Mouse (Mus musculus): Measurements from ENCODE around the gene Zfp341.

Gene Zfp341

DNA sequence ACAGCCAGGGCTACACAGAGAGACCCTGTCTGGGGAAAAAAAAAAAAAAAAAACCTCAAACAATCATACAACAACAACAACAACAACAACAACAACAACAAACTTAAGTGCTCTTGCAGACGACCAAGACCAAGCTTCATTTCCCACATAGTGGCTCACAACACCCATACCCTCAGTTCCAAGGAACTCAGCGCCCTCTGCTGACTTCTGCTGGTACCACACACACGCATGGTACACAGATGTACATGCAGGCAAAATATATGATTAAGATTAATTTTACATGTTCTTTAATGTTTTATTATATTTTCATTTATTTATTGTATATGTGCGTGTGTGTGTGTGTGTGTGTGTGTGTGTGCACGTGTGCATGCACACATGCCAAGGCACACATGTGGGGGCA is 26.7 kb upstream of the Zfp341 start:
- no peak for DNase-seq (ENCODE audit: low read depth, low spot score)

- no peak for DNase-seq (ENCODE audit: low read depth, low spot score)
Observed at GRCm38 (mm10) chr2:154589051-154589450, 24.0 kb upstream of the Zfp341 start.

- DNase-seq (ENCODE audit: low read depth, low spot score), result no peak
Observed at GRCm38 (mm10) chr2:154591239-154591638, 21.9 kb upstream of the Zfp341 start.

- no peak for DNase-seq (ENCODE audit: low read depth, low spot score)
Observed at GRCm38 (mm10) chr2:154593025-154593424, 20.1 kb upstream of the Zfp341 start.

DNA sequence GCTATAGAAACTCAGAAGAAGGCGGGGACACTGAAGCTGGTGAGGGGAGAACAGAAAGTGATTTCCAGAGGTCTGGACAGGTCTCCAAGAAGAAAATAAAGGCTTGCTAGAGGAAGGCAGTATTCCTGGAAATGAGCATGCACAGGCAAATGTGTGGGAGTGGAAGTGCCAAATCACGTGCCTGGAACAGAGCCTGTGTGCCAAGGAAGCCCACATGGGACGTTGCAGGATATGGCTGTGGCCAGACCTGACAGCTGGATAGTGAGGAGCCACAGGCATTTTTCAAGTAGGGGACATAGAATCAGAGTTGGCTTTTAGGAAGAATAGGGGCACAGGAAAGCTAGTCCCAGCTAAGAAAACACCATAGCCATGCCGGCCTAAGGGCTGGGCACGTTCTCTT is 17.3 kb upstream of the Zfp341 start:
- no peak for DNase-seq (ENCODE audit: low read depth, low spot score)

- no peak for DNase-seq (ENCODE audit: low read depth, low spot score)
Observed at GRCm38 (mm10) chr2:154597399-154597798, 15.7 kb upstream of the Zfp341 start.

GRCm38 (mm10) chr2:154600586-154600985 is 12.5 kb upstream of the Zfp341 start:
- DNase-seq (ENCODE audit: low read depth, low spot score), result no peak

- DNase-seq (ENCODE audit: low read depth, low spot score), result no peak
Observed at GRCm38 (mm10) chr2:154601324-154601723, 11.8 kb upstream of the Zfp341 start.

- DNase-seq (ENCODE audit: low read depth, low spot score), result no peak
Observed at GRCm38 (mm10) chr2:154603007-154603637, 10.0 kb upstream of the Zfp341 start.

- peak; percentile 94 for DNase-seq (ENCODE audit: low read depth, low spot score)
Observed at GRCm38 (mm10) chr2:154603638-154604153, 9.4 kb upstream of the Zfp341 start, which contains the start of gene Pxmp4. Gene Pxmp4 (minus strand): TSS chr2:154603708.

GRCm38 (mm10) chr2:154604156-154604555 is 8.9 kb upstream of the Zfp341 start:
- DNase-seq (ENCODE audit: low read depth, low spot score), result no peak

DNA sequence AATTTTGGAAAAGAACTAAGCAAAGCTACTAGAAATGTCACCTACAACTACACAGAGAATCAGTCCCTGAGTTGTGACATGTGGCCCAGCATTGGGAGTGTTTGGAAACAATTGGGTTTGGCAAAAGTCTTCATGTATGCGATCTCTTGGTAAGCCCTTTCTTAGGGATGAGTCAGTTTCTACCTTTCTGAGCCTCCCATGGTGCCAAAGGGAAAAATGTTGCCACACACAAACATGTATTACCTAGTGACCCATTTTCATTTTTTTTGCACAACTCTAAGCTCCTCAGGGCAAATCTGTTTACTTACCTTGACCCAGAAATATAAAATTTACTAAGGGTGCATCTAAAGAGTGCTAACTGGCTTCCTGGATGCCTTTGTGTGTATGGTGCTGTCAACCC is 6.1 kb upstream of the Zfp341 start:
- DNase-seq (ENCODE audit: low read depth, low spot score), result no peak

- no peak for DNase-seq (ENCODE audit: low read depth, low spot score)
Observed at GRCm38 (mm10) chr2:154609050-154609767, 3.9 kb upstream of the Zfp341 start.

- DNase-seq (ENCODE audit: low read depth, low spot score), result no peak
Observed at GRCm38 (mm10) chr2:154614841-154615576, 1.9 kb downstream of the Zfp341 start.

DNA sequence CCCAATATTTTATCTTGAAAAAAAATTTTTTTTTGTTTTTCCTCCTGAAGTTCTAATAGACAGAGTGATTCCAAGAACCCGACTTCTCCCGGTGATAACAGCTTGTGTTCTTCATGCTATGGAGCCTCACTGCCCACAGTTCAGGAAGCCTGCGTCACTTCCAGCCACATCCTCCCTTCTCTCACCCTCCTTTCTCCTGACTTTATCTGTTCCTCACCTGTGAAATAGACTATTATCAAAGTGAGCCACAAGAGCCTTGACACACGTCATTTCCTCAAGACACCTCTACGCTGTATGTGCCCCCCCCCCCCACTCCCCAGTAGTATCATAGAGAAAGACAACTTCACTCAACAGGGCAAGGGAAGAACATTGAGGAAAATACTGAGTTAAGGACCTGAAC is 2.6 kb downstream of the Zfp341 start:
- DNase-seq (ENCODE audit: low read depth, low spot score), result no peak

GRCm38 (mm10) chr2:154617061-154617460 is 4.0 kb downstream of the Zfp341 start:
- no peak for DNase-seq (ENCODE audit: low read depth, low spot score)

DNA sequence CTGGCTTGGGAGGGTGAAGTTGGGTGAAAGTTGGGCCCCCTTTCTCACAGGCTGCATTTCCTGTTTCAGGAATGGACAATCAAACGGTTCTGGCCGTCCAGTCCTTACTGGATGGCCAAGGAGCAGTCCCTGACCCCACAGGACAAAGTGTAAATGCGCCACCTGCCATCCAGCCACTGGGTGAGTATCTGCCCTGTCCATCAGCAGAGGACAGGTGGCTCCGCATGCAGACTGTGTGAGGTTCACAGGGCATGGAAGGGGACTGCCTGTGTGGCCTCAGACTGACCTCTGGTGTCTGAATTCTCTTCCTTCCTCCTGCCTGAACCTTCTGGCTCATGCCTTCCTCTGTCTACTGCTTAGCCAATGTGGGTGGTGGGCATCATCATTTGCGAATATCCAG is 8.6 kb downstream of the Zfp341 start:
- DNase-seq (ENCODE audit: low read depth, low spot score), result no peak

GRCm38 (mm10) chr2:154624137-154624536 is 11.0 kb downstream of the Zfp341 start:
- DNase-seq (ENCODE audit: low read depth, low spot score), result no peak

- no peak for DNase-seq (ENCODE audit: low read depth, low spot score)
Observed at GRCm38 (mm10) chr2:154630531-154630930, 17.4 kb downstream of the Zfp341 start.

DNA sequence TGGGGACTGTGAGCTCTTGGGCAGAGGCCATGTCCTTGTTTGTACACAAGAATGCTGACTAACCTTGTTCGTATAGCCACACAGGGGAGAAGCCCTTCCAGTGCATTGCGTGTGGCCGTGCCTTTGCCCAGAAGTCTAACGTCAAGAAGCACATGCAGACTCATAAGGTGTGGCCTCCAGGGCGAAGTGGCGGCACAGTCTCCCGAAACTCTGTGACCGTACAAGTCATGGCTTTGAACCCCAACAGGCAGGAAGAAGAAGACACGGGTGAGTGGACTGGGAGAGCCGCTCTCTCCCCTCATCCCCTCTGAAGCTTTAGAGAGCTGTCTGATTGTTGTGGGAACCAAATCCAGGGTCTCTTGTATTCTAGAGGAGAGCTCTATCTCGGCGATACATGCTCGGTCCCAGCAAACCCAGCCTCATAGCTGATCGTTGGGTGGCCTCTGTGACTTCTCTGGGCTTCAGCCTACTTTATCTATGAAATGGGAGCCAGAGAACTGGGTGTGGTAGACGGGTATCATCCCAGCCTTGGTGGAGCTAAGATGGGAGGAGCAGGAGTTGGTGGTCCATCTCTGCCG is 19.2 kb downstream of the Zfp341 start:
- DNase-seq (ENCODE audit: low read depth, low spot score), result no peak

DNA sequence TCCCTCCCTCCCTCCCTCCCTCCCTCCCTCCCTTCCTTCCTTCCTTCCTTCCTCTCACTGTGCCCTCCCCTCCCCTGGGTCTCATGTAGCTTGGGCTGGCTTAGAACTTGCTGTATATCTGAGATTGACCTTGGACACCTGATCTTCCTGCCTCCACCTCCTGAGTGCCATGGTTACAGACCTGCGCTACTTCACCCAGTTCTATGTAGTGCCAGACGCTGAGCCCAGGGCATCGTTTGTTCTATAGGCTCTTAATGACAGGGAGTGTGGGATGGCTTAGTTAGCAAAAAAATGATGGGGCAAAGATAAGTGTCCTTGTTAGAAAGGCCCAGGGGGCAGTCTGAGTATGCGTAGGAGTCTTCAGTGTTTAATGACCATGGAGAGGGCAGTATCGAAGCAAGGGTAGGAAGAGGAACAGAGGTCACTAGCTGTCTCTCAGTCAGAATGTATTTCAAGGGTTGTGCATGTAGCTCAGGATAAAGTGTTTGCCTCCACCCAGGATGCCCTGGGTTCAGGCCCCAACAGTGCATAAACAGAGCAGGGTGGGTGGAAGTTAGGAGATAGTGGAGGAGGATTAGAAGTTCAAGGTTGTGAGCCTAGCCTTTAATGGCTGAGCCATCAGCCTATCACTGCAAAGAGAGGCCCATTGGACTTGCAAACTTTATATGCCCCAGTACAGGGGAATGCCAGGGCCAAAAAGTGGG is 20.1 kb downstream of the Zfp341 start:
- DNase-seq (ENCODE audit: low read depth, low spot score), result no peak
